Mouse (Mus musculus): Measurements from ENCODE around the gene Tap2.

Gene Tap2

DNA sequence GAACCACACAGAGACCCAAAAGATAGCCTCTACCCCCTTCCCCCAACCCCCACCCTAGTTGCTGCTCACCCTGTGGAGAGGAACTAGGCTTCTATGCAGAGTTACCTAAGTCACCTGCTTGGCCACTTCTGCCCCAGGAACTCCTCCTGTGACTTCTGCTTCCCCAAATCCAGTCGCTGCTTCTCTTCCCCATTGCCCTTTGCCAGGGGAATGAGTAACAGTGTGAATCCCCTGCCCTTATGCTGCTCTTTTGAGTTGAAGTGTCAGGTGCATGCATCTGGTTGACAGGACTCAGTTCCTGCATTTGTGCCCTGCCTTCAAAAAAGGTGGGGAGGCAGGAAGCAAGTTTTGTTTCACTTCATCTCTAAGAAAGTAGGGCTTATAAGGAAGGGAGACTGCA lies 29.3 kb upstream of the Tap2 start:
- TF ChIP-seq CTCF (conservative IDR thresholded peaks at IDR 0.05; ENCODE audit: low read length) (no peak), POU5F1 (IDR thresholded peaks at IDR 0.05; ENCODE audit: borderline replicate concordance, low read length) (no peak), NANOG (IDR thresholded peaks at IDR 0.05; ENCODE audit: borderline replicate concordance, low read length) (no peak)

DNA sequence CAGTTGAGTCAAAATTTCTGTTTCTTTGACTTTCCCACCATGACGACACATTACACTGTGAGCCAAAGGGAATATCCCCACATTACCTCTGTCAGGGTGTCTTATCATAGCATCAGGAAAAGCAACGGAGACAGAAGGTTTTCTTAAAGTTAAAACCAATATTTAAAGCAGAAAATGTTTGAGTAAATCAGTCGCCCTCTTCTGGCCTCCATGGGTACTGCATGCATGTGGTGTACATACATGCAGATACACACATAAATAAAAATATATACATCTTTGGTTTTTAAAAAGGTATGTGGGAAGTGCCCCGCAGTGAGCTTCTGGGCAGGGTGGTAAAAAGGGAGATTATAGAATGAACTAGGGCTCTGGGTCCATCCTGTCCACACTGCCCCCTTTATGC lies 26.1 kb upstream of the Tap2 start:
- no peaks in the 10 kb centered on the region for H3K36me3 ChIP-seq (ENCODE audit: insufficient read depth, low read length)
- H3K9me3 ChIP-seq (ENCODE audit: low read length): peaks cover 6% of the 10 kb centered on the region
- no peak overlapping the region for H3K4me3 ChIP-seq (replicated peaks; ENCODE audit: low read length)
- H3K27me3 ChIP-seq (ENCODE audit: insufficient read depth, low read length): peaks cover 16% of the 10 kb centered on the region
- H3K4me1 ChIP-seq (replicated peaks; ENCODE audit: low read depth, low read length): no peaks in the 10 kb centered on the region
- TF ChIP-seq POU5F1 (IDR thresholded peaks at IDR 0.05; ENCODE audit: borderline replicate concordance, low read length) (no peak), NANOG (IDR thresholded peaks at IDR 0.05; ENCODE audit: borderline replicate concordance, low read length) (no peak), CTCF (conservative IDR thresholded peaks at IDR 0.05; ENCODE audit: low read length) (peak; percentile 90)

More for the DNA sequence above, 29.3 kb upstream of the Tap2 start:
- H3K4me1 ChIP-seq (replicated peaks; ENCODE audit: low read depth, low read length): no peaks in the 10 kb centered on the region
- H3K27me3 ChIP-seq (ENCODE audit: insufficient read depth, low read length): peaks cover 18% of the 10 kb centered on the region
- no peak overlapping the region for H3K4me3 ChIP-seq (replicated peaks; ENCODE audit: low read length)
- no peaks in the 10 kb centered on the region for H3K36me3 ChIP-seq (ENCODE audit: insufficient read depth, low read length)
- H3K9me3 ChIP-seq (ENCODE audit: low read length): peaks cover 10% of the 10 kb centered on the region

DNA sequence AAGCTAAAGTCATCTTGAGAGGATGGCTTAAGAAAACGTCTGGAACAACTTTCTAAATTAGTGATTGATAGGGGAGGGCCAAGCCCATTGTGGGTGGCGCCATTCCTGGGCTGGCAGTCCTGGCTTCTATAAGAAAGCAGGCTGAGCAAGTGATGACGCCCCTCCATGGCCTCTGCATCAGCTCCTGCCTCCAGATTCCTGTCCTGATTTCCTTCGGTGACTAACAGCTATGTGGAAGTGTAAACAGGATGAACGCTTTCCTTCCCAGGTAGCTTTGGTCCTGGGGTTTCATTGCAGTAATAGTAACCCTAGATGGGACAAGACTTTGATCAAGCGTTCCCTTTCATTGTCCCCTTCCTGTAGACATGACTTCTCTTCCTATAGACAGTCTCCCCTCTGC lies 24.3 kb upstream of the Tap2 start:
- no peaks in the 10 kb centered on the region for H3K9me3 ChIP-seq (ENCODE audit: low read length)
- H3K4me3 ChIP-seq (replicated peaks; ENCODE audit: low read length): no peak overlapping the region
- no peaks in the 10 kb centered on the region for H3K36me3 ChIP-seq (ENCODE audit: insufficient read depth, low read length)
- TF ChIP-seq CTCF (conservative IDR thresholded peaks at IDR 0.05; ENCODE audit: low read length): no peak
- no peak for TF ChIP-seq NANOG (IDR thresholded peaks at IDR 0.05; ENCODE audit: borderline replicate concordance, low read length)
- no peak for TF ChIP-seq POU5F1 (IDR thresholded peaks at IDR 0.05; ENCODE audit: borderline replicate concordance, low read length)
- peaks cover 8% of the 10 kb centered on the region for H3K4me1 ChIP-seq (replicated peaks; ENCODE audit: low read depth, low read length)
- H3K27me3 ChIP-seq (ENCODE audit: insufficient read depth, low read length): peaks cover 26% of the 10 kb centered on the region

DNA sequence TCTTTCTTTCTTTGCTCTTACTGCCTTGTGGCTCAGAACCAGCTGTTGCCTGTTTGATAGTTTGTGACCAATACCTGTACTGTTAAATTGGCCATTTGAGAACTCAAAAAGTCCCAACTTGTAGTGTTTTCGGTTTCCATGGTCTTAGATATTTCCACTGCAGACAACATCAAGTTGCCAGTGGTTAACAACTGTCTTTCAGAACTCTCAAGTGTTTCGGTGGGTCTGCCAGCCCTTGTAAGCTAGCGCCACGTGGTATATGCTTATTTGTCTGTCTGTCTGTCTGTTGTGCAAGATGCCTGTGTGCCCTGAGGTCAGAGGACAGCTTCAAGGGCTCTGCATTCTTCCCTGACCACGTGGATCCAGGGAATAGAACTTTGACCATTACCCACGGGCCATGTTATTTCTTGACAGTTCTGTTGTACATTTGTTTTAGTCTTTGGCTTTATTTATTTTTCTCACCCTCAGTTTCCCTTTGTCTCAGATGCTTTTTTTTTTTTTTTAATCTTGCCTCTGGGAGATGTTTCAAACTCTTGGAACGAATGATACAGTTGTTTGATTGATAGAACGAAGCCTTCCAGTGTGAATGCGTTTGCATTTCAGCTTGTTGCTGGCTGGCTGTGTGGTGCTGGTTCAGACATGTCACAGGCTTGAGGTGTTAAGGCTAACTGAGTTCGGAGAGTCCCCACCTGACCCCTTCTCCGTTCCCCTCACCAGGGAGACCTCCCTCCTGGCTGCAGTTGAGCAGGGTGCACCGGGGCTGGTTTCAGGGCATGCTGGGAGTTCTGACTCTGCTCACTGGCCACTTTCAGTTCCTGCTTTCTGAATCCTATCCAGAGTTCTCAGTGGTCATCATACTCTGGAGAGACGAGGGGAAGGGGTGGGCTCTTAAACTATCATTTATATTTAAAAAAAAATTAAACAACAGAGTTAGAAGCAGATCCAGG lies 23.1 kb upstream of the Tap2 start:
- peaks cover 10% of the 10 kb centered on the region for H3K4me1 ChIP-seq (replicated peaks; ENCODE audit: low read depth, low read length)
- no peaks in the 10 kb centered on the region for H3K9me3 ChIP-seq (ENCODE audit: low read length)
- no peaks in the 10 kb centered on the region for H3K36me3 ChIP-seq (ENCODE audit: insufficient read depth, low read length)
- H3K4me3 ChIP-seq (replicated peaks; ENCODE audit: low read length): no peak overlapping the region
- H3K27me3 ChIP-seq (ENCODE audit: insufficient read depth, low read length): peaks cover 33% of the 10 kb centered on the region
- TF ChIP-seq POU5F1 (IDR thresholded peaks at IDR 0.05; ENCODE audit: borderline replicate concordance, low read length) (no peak), CTCF (conservative IDR thresholded peaks at IDR 0.05; ENCODE audit: low read length) (no peak), NANOG (IDR thresholded peaks at IDR 0.05; ENCODE audit: borderline replicate concordance, low read length) (no peak)

DNA sequence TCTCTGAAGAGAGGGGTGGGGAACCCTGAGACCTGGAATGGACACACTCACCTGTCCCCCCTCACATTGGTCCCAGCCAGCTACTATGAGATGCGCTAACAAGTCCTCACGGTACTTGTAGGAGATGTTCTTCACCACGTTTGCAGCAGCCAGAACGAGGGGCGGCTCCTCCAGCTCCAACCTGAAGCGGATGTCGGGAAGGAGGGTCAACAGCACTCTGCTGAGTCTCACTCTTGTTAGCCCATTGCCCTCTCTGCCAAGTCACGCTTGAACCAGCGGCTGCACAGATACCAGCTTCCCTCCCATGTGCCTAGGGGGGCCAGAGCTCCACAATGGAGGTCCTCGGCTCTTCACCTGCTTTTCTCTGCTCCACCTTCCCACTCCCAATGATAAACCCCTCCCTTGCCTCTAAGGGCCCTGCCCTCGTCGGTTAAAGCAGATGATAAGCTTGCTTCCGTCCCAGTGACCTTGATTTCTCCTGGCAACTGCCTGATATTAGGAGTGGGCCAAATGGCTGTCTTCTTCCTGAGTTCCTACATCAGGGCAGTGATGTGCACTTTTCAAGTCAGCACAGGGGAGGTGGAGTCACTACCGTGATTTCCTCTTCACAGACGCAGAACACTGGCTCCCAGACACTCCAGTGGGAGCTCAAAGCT lies 19.6 kb upstream of the Tap2 start:
- TF ChIP-seq POU5F1 (IDR thresholded peaks at IDR 0.05; ENCODE audit: borderline replicate concordance, low read length) (no peak), NANOG (IDR thresholded peaks at IDR 0.05; ENCODE audit: borderline replicate concordance, low read length) (no peak), CTCF (conservative IDR thresholded peaks at IDR 0.05; ENCODE audit: low read length) (no peak)
- H3K36me3 ChIP-seq (ENCODE audit: insufficient read depth, low read length): no peaks in the 10 kb centered on the region

DNA sequence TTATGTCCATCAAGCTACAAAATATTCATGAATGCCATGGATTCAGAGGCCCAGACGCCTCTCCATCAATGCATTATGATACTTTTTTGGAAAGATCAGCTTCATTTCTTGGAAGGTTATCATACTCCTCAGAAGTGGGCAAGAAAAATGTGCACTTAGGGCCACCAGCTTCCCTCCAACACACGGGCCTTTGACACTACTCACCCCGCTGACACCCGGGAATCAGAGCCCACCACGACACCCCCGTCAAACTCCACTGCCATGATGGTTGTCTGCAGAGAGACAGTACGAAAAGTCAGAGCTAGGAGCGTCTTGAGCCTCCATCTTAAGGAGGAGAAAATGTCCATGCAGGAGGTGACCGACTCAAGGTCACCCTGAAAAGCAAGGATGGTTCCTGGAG lies 17.8 kb upstream of the Tap2 start:
- TF ChIP-seq POU5F1 (IDR thresholded peaks at IDR 0.05; ENCODE audit: borderline replicate concordance, low read length): no peak
- TF ChIP-seq CTCF (conservative IDR thresholded peaks at IDR 0.05; ENCODE audit: low read length): no peak
- no peak for TF ChIP-seq NANOG (IDR thresholded peaks at IDR 0.05; ENCODE audit: borderline replicate concordance, low read length)
- Histone ChIP-seq H3K4me3 (replicated peaks; ENCODE audit: low read length) (no peak overlapping the region), H3K9me3 (ENCODE audit: low read length) (no peaks in the 10 kb centered on the region), H3K36me3 (ENCODE audit: insufficient read depth, low read length) (no peaks in the 10 kb centered on the region), H3K27me3 (ENCODE audit: insufficient read depth, low read length) (peaks cover 76% of the 10 kb centered on the region), H3K4me1 (replicated peaks; ENCODE audit: low read depth, low read length) (peaks cover 44% of the 10 kb centered on the region)

More for the DNA sequence above, 19.6 kb upstream of the Tap2 start:
- Histone ChIP-seq H3K4me3 (replicated peaks; ENCODE audit: low read length) (no peak overlapping the region), H3K9me3 (ENCODE audit: low read length) (no peaks in the 10 kb centered on the region), H3K4me1 (replicated peaks; ENCODE audit: low read depth, low read length) (peaks cover 29% of the 10 kb centered on the region), H3K27me3 (ENCODE audit: insufficient read depth, low read length) (peaks cover 60% of the 10 kb centered on the region)

DNA sequence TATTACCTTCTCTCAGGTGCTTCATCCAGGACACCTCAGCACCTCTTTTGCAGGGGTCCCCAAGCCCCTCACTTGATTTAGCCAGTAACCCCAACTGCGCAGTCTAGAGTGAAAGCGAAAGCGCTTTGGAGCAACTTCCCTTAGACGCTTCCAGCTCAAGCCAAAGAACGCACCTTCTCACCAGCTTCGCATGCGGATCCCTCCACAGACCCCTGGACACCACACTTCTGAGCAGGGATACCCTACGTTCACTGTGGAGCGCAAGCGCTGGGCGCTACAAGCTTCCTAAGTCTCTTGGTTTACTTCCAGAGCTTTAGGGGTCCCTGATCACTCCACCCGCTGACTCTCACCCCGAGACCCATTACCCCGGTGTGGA lies 16.5 kb upstream of the Tap2 start:
- Histone ChIP-seq H3K36me3 (ENCODE audit: insufficient read depth, low read length) (no peaks in the 10 kb centered on the region), H3K4me3 (replicated peaks; ENCODE audit: low read length) (peak overlapping the region; percentile 79), H3K9me3 (ENCODE audit: low read length) (no peaks in the 10 kb centered on the region), H3K4me1 (replicated peaks; ENCODE audit: low read depth, low read length) (peaks cover 47% of the 10 kb centered on the region), H3K27me3 (ENCODE audit: insufficient read depth, low read length) (peaks cover 88% of the 10 kb centered on the region)
- TF ChIP-seq POU5F1 (IDR thresholded peaks at IDR 0.05; ENCODE audit: borderline replicate concordance, low read length): no peak
- no peak for TF ChIP-seq CTCF (conservative IDR thresholded peaks at IDR 0.05; ENCODE audit: low read length)
- no peak for TF ChIP-seq NANOG (IDR thresholded peaks at IDR 0.05; ENCODE audit: borderline replicate concordance, low read length)

DNA sequence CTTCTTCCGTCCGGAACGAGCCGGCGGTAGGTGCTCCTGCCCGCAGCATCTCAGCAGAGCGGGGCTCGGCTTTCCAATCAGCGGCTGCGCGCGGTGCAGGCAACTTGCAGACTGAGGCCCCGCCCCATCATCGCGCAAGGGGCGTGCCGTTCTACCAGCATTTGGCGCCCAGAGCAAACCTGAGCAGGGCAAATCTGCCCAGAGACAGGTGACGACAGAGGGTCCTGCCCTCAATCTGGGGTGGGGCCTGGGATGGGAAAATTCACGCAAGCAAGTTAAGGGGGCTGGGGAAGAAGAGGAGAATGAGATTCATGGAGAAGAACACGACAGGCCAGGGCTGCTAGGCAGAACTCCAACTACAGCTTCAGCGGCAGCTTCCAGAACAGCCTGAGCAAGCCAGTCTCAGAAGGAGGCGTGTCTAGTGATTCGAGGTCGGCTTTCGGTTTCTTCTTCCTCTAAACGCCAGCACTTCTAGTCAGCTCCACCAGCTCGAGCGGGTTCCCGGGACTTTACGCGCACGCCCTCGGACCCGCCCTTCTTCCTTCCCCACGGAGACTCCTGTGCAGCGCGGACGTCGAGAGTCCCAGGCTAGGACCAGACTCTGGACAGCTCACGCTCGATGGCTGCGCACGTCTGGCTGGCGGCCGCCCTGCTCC lies 15.9 kb upstream of the Tap2 start, which contains the start of the genes Tap1 and Psmb9:
Tap1 (plus strand) TSS at position 293 of the 656 bp plus-strand sequence.
Psmb9 (minus strand) TSS at position 504 of the 656 bp plus-strand sequence.
- TF ChIP-seq CTCF (conservative IDR thresholded peaks at IDR 0.05; ENCODE audit: low read length) (no peak), NANOG (IDR thresholded peaks at IDR 0.05; ENCODE audit: borderline replicate concordance, low read length) (no peak), POU5F1 (IDR thresholded peaks at IDR 0.05; ENCODE audit: borderline replicate concordance, low read length) (no peak)
- no peaks in the 10 kb centered on the region for H3K36me3 ChIP-seq (ENCODE audit: insufficient read depth, low read length)
- peaks cover 47% of the 10 kb centered on the region for H3K4me1 ChIP-seq (replicated peaks; ENCODE audit: low read depth, low read length)
- H3K27me3 ChIP-seq (ENCODE audit: insufficient read depth, low read length): peaks cover 89% of the 10 kb centered on the region
- peak within 1 kb of the TSS; percentile 79 for H3K4me3 ChIP-seq (replicated peaks; ENCODE audit: low read length)
- H3K9me3 ChIP-seq (ENCODE audit: low read length): no peaks in the 10 kb centered on the region

Data from E14TG2a.4 (cell line).